Mouse (Mus musculus) megakaryocyte, adult 5-6 weeks (primary cell): ENCODE data around the gene Gm3336. TPM values are rescaled to one million over a fixed set of nuclear protein-coding genes. Genes with fewer than 3 reads are reported as not detected.

Experiments
- ATAC-seq: 2 replicates; pipeline ENCODE4 v1.8.0; 2016; ENCODE audit warnings: mild to moderate bottlenecking, inconsistent platforms; ENCODE audit not compliant: poor library complexity, severe bottlenecking
- total RNA-seq, 2 experiments: library from RNA; stranded (forward) in 1 of 2; stranded (reverse) in 1 of 2; fragments of 153-499, 151-499 nt in 1 of 2; fragments of 221-1000, 200-1000 nt in 1 of 2; gene quantifications; 2 replicates each; pipeline versions ENCODE4 v1.2.3 to v1.2.4; 2015 to 2017

Gene Gm3336
- total RNA-seq (2015) (not detected in 2 replicates), total RNA-seq (2017) (not detected in 2 replicates)

GRCm38 (mm10) chr8:70718297-70718696, at the start of gene Gm3336:
Gene Gm3336 (plus strand): TSS chr8:70718543.
- peak; percentile 88 for ATAC-seq

GRCm38 (mm10) chr8:70671615-70672324, 46.6 kb upstream of the Gm3336 start:
- no peak for ATAC-seq

GRCm38 (mm10) chr8:70672325-70673078, 45.8 kb upstream of the Gm3336 start:
- no peak for ATAC-seq

GRCm38 (mm10) chr8:70673079-70673856, 45.1 kb upstream of the Gm3336 start, which contains the start of gene Lsm4:
Gene Lsm4 (plus strand): TSS chr8:70673248.
- ATAC-seq: peak; percentile 90

- no peak for ATAC-seq
Measured at GRCm38 (mm10) chr8:70674109-70674508, 44.2 kb upstream of the Gm3336 start.

- no peak for ATAC-seq
Measured at GRCm38 (mm10) chr8:70674716-70675115, 43.6 kb upstream of the Gm3336 start.

GRCm38 (mm10) chr8:70675336-70675735, 43.0 kb upstream of the Gm3336 start:
- 0 out of 2 replicates have a peak, but pooled peaks have one; percentile 14 for ATAC-seq

GRCm38 (mm10) chr8:70677451-70678080, 40.8 kb upstream of the Gm3336 start:
- no peak for ATAC-seq

GRCm38 (mm10) chr8:70678679-70679078, 39.7 kb upstream of the Gm3336 start:
- ATAC-seq: no peak

- ATAC-seq: no peak
Measured at GRCm38 (mm10) chr8:70679404-70679803, 38.9 kb upstream of the Gm3336 start.

GRCm38 (mm10) chr8:70680039-70680438, 38.3 kb upstream of the Gm3336 start:
- ATAC-seq: no peak

GRCm38 (mm10) chr8:70681410-70681809, 36.9 kb upstream of the Gm3336 start:
- ATAC-seq: no peak

GRCm38 (mm10) chr8:70682193-70682592, 36.1 kb upstream of the Gm3336 start:
- no peak for ATAC-seq

- ATAC-seq: peak; percentile 72
Measured at GRCm38 (mm10) chr8:70682692-70683091, 35.7 kb upstream of the Gm3336 start.

GRCm38 (mm10) chr8:70684291-70684690, 34.1 kb upstream of the Gm3336 start:
- peak; percentile 38; the same call in 1 of the 2 replicates for ATAC-seq

- no peak for ATAC-seq
Measured at GRCm38 (mm10) chr8:70687576-70687975, 30.8 kb upstream of the Gm3336 start.

- ATAC-seq: no peak
Measured at GRCm38 (mm10) chr8:70688136-70688535, 30.2 kb upstream of the Gm3336 start.

GRCm38 (mm10) chr8:70689892-70690390, 28.4 kb upstream of the Gm3336 start:
- ATAC-seq: no peak

- no peak for ATAC-seq
Measured at GRCm38 (mm10) chr8:70691230-70691629, 27.1 kb upstream of the Gm3336 start.

- ATAC-seq: no peak
Measured at GRCm38 (mm10) chr8:70691727-70692231, 26.6 kb upstream of the Gm3336 start.
